Mouse (Mus musculus): Measurements from ENCODE around the gene Rimbp3. TPM values are rescaled to one million over a fixed set of nuclear protein-coding genes. Genes with fewer than 3 reads are reported as not detected.

Gene Rimbp3
- total RNA-seq, 1 experiment from 2014 or later = 0.12 TPM

DNA sequence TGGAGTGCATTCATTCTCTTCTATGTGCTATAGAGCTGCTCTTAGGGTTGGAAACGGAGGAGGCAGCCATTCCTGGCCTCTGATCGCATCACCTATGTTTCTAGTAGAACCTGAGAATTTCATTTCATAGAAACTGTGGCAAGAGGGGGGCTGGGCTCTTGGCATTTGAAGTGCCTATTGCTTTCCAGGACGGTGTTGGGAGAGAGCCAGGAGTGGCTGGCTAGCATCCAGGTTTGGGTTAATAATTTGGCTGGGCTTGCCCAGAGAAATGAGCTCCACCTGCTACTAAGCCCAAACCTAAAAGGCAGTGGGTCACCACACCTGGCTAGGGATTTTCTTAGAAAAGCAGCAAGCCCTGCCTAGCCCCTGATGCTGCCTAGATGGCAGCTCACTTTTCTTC is 43.1 kb downstream of the Rimbp3 start:
- ATAC-seq (ENCODE audit: extremely low read depth, insufficient number of reproducible peaks, low FRiP score, poor library complexity, severe bottlenecking) = no peak

DNA sequence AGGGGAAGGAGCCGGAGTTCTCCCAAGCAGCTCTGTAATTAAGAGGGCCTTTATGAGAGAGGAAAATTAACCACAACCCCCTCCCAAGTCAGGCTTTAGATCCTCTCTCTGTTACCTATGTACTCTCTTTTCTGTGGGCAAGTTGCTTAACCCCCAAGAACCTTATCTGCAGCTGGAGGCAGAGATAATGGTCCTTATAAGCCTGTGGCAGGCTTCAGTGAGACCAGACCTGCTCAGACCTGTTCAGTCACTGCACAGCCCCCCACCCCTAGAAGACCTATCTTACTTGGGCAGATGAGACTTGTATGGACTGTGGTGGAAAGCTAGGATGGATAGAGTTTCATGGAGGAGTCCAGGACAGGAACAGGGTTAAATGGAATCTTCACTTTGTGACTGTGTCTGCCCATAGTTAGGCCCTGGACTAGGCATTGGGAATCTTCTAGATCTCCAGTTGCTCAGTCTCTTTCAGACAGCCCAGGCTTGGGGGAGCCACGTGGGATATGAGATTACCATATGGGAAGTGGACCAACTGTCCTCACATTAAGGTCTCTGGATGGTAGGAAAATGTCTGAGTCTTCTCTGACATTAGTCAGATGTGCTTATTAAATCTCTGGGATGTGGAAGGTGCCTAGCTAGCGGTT is 43.8 kb downstream of the Rimbp3 start:
- ATAC-seq (ENCODE audit: extremely low read depth, insufficient number of reproducible peaks, low FRiP score, poor library complexity, severe bottlenecking) = no peak

DNA sequence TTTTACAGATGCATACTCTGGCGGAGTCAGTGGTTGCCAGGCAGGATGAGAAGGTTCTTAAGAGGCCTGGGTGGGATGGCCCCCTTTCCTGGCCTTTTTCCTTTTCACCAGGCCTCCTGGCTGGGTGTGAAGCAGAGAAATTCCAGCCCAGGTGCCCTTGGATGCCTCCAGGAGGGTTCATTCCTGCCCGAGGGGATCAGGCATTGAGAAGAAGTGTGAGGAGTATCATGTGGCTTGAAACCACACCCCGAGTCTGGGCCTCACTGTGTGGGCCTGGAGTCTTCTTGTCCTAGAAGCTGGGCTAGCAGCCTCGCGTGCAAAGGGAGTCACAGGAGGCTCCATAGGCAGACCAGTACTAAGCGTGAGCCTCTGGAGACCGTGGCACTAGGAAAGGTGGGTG is 44.4 kb downstream of the Rimbp3 start:
- no peak for ATAC-seq (ENCODE audit: extremely low read depth, insufficient number of reproducible peaks, low FRiP score, poor library complexity, severe bottlenecking)

GRCm38 (mm10) chr16:17254005-17254597 is 45.7 kb downstream of the Rimbp3 start:
- ATAC-seq (ENCODE audit: extremely low read depth, insufficient number of reproducible peaks, low FRiP score, poor library complexity, severe bottlenecking) = no peak

DNA sequence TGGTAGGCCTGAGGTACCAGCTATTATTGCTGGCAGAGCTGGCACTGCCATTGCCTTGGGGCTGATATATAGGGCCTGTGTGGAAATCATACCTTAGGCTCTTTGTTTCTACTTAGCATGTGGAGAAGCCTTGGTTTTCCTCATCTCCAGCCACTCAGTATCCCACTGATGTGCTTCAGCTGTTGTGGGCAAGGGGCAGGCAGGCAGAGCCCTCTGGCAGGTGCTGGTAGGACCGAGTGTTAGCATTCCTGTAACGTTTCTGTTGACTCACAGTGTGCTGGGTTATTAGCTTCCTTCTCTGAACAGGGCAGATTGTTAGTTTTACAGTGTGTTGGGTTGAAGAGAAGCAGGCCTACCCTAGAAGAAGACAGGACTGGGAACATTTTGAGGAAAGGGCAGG is 46.9 kb downstream of the Rimbp3 start:
- no peak for ATAC-seq (ENCODE audit: extremely low read depth, insufficient number of reproducible peaks, low FRiP score, poor library complexity, severe bottlenecking)

- no peak for ATAC-seq (ENCODE audit: extremely low read depth, insufficient number of reproducible peaks, low FRiP score, poor library complexity, severe bottlenecking)
These were observed 49.0 kb downstream of the Rimbp3 start for GRCm38 (mm10) chr16:17257359-17257821.

DNA sequence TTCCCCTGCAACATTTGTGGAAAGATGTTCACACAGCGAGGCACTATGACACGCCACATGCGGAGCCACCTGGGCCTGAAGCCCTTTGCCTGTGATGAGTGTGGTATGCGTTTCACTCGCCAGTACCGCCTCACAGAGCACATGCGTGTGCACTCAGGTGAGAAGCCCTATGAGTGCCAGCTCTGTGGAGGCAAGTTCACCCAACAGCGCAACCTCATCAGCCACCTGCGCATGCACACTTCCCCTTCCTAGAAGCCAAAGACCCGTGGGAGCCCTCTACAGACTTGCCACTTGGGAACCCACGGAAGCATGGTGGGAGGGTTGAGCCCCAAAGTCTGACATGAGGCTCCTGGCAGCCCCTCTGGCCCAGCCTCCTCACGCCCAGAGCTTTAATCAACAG is 50.5 kb downstream of the Rimbp3 start:
- ATAC-seq (ENCODE audit: extremely low read depth, insufficient number of reproducible peaks, low FRiP score, poor library complexity, severe bottlenecking) = no peak

DNA sequence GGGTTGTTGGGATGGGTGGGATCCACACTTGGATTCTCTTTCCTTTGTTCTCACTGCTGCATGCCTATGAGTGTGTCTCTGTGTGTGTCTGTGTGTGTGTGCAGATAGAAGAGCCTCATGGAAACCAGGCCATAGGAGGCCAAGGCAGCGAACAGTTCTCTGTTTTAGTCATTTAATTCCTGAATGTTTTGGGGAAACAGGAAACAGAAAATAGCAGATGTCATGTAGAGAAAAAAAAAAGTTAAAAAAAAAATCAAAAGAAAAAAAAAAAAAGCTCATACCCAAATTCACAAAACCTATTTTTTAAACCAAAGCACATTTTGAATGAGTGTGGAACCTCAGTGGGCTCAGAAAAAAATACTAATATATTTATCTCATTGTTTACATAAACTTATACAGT is 52.9 kb downstream of the Rimbp3 start:
- no peak for ATAC-seq (ENCODE audit: extremely low read depth, insufficient number of reproducible peaks, low FRiP score, poor library complexity, severe bottlenecking)

Other genes with a start within 250 kb of the Rimbp3 start
- 130 and 147 TPM in 2 replicates for gene Mapk1, start 225.2 kb upstream of the Rimbp3 start, total RNA-seq (2017)
- 1.3 and 2.8 TPM in 2 replicates for gene Ypel1, start 138.9 kb upstream of the Rimbp3 start, total RNA-seq (2017)
- gene Ppil2, start 97.3 kb upstream of the Rimbp3 start, total RNA-seq (2017) = 126 and 148 TPM in 2 replicates
- gene 2610318N02Rik, start 83.4 kb upstream of the Rimbp3 start, total RNA-seq (2017) = 3.3 TPM in 1 of 2 replicates, not detected in the other
- gene Sdf2l1, start 76.2 kb upstream of the Rimbp3 start, total RNA-seq (2017) = 6.8 and 11.8 TPM in 2 replicates
- 1.9 and 2.9 TPM in 2 replicates for gene Ydjc, start 64.0 kb upstream of the Rimbp3 start, total RNA-seq (2017)
- 0.37 and 0.58 TPM in 2 replicates for gene Ccdc116, start 61.4 kb upstream of the Rimbp3 start, total RNA-seq (2017)
- 45.5 and 49.6 TPM in 2 replicates for gene Ube2l3, start 6.0 kb upstream of the Rimbp3 start, total RNA-seq (2017)
- gene Hic2, start 25.0 kb downstream of the Rimbp3 start, total RNA-seq (2017) = 1.2 and 1.7 TPM in 2 replicates
- gene Tmem191c, start 67.5 kb downstream of the Rimbp3 start, total RNA-seq (2017) = 11.0 and 13.0 TPM in 2 replicates
- gene Serpind1, start 122.8 kb downstream of the Rimbp3 start, total RNA-seq (2017) = 0.35 TPM in 1 of 2 replicates, not detected in the other
- 67.6 and 74.8 TPM in 2 replicates for gene Snap29, start 197.4 kb downstream of the Rimbp3 start, total RNA-seq (2017)
- 68.1 and 93.9 TPM in 2 replicates for gene Pi4ka, start 197.7 kb downstream of the Rimbp3 start, total RNA-seq (2017)
- 36.1 and 39.7 TPM in 2 replicates for gene Crkl, start 243.4 kb downstream of the Rimbp3 start, total RNA-seq (2017)

Measured in neutrophil, adult 5-6 weeks (primary cell).